Mouse (Mus musculus): Measurements from ENCODE around the gene Cnr1.

Cnr1 gene

GRCm38 (mm10) chr4:33924234-33924888, at the start of gene Cnr1:
Gene Cnr1, plus strand, starts transcription at chr4:33924593.
- no peak for DNase-seq (ENCODE audit: low read depth)

- DNase-seq (ENCODE audit: low read depth) = no peak
Observed at GRCm38 (mm10) chr4:33879944-33880343, 44.4 kb upstream of the Cnr1 start.

GRCm38 (mm10) chr4:33886026-33886425, 38.4 kb upstream of the Cnr1 start:
- DNase-seq (ENCODE audit: low read depth) = no peak

- no peak for DNase-seq (ENCODE audit: low read depth)
Observed at GRCm38 (mm10) chr4:33889976-33890375, 34.4 kb upstream of the Cnr1 start.

- DNase-seq (ENCODE audit: low read depth) = no peak
Observed at GRCm38 (mm10) chr4:33892178-33892869, 32.1 kb upstream of the Cnr1 start.

- DNase-seq (ENCODE audit: low read depth) = no peak
Observed at GRCm38 (mm10) chr4:33893841-33894240, 30.6 kb upstream of the Cnr1 start.

- DNase-seq (ENCODE audit: low read depth) = no peak
Observed at GRCm38 (mm10) chr4:33895046-33895445, 29.3 kb upstream of the Cnr1 start.

GRCm38 (mm10) chr4:33895491-33895890, 28.9 kb upstream of the Cnr1 start:
- no peak for DNase-seq (ENCODE audit: low read depth)

- DNase-seq (ENCODE audit: low read depth) = no peak
Observed at GRCm38 (mm10) chr4:33901659-33902058, 22.7 kb upstream of the Cnr1 start.

GRCm38 (mm10) chr4:33903812-33904340, 20.5 kb upstream of the Cnr1 start:
- no peak for DNase-seq (ENCODE audit: low read depth)

GRCm38 (mm10) chr4:33904826-33905225, 19.6 kb upstream of the Cnr1 start:
- DNase-seq (ENCODE audit: low read depth) = no peak

- DNase-seq (ENCODE audit: low read depth) = no peak
Observed at GRCm38 (mm10) chr4:33908786-33909185, 15.6 kb upstream of the Cnr1 start.

GRCm38 (mm10) chr4:33915730-33916129, 8.7 kb upstream of the Cnr1 start:
- no peak for DNase-seq (ENCODE audit: low read depth)

- no peak for DNase-seq (ENCODE audit: low read depth)
Observed at GRCm38 (mm10) chr4:33920807-33921206, 3.6 kb upstream of the Cnr1 start.

- DNase-seq (ENCODE audit: low read depth) = no peak
Observed at GRCm38 (mm10) chr4:33923151-33923760, 1.1 kb upstream of the Cnr1 start.

GRCm38 (mm10) chr4:33923761-33924233, 596 bp upstream of the Cnr1 start:
- DNase-seq (ENCODE audit: low read depth) = no peak

- no peak for DNase-seq (ENCODE audit: low read depth)
Observed at GRCm38 (mm10) chr4:33924889-33925245, 474 bp downstream of the Cnr1 start.

- DNase-seq (ENCODE audit: low read depth) = no peak
Observed at GRCm38 (mm10) chr4:33925489-33925888, 1.1 kb downstream of the Cnr1 start.

GRCm38 (mm10) chr4:33926010-33926409, 1.6 kb downstream of the Cnr1 start:
- DNase-seq (ENCODE audit: low read depth) = no peak

- DNase-seq (ENCODE audit: low read depth) = no peak
Observed at GRCm38 (mm10) chr4:33926730-33927263, 2.4 kb downstream of the Cnr1 start.

GRCm38 (mm10) chr4:33927644-33928043, 3.3 kb downstream of the Cnr1 start:
- DNase-seq (ENCODE audit: low read depth) = no peak

GRCm38 (mm10) chr4:33928450-33928849, 4.1 kb downstream of the Cnr1 start:
- no peak for DNase-seq (ENCODE audit: low read depth)

- no peak for DNase-seq (ENCODE audit: low read depth)
Observed at GRCm38 (mm10) chr4:33931347-33931746, 7.0 kb downstream of the Cnr1 start.
